Mouse (Mus musculus) kidney, postnatal 14 days (tissue): ENCODE measurements around the gene Cdh3.

Experiments used
- DNase-seq: peaks from one replicate; pipeline ENCODE4 v3.0.0; 2022; ENCODE audit warnings: mixed read lengths

Gene Cdh3

DNA sequence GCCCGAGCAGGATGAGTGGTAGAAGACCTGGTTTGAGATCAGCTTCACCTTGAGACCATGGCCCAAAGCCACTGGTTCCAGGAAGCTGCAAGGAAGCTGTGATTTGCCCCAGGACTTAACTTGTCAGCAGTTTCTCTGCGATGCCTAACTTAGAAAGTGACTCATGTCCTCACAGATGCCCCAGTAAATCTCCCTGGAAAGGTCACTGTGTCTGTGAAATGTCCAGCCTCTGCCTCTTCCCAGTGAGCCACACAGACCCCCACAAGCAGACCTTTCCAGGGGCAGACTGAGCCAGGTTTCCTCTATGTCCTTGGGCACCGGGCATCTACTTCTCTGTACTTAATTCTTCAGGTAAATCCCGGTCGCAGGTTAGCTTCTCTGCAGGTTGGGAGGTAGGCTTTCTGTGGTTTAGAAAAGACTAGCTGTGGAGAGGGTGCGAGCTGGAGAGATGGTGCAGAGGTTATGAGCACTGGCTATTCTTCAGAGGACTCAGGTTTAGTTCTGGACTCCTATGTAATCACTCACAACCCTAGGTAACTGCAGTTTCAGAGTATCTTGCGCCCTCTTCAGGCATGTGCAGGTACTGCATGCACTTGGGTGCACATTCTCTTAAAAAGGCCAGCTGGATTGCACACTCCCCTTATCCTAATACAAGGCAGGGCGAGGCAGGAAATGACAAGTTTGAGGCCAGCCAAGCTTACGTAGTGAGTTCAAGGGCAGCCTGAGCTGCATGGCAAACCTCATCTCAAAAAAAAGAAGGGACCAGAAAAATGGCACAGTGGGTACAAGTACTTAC lies 16.7 kb downstream of the Cdh3 start:
- DNase-seq, result no peak

- no peak for DNase-seq
These were observed 18.0 kb downstream of the Cdh3 start for GRCm38 (mm10) chr8:106528596-106529249.

GRCm38 (mm10) chr8:106529885-106530482 lies 19.3 kb downstream of the Cdh3 start:
- no peak for DNase-seq

GRCm38 (mm10) chr8:106530566-106530965 lies 19.9 kb downstream of the Cdh3 start:
- DNase-seq, result no peak

GRCm38 (mm10) chr8:106533709-106534108 lies 23.0 kb downstream of the Cdh3 start:
- DNase-seq, result no peak

DNA sequence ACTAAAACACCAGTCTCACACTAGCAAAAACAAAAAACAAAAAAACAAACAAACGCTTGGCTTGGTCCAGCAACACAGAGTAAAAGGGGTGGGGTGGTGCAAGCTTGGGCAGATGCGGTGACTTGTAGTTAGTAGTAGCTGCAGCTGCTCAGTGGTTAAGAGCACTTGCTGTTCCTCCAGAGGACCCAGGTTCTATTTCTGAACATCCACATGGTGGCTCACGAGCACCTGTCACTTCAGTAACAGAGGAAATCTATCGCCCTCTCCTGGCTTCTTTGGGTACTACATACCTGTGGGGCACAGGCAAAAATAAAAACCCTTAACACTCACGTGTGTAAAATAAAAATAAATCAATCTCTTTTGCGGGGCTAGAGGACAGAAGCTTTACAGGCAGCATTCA lies 23.8 kb downstream of the Cdh3 start:
- DNase-seq, result peak; percentile 73

GRCm38 (mm10) chr8:106535448-106535847 lies 24.8 kb downstream of the Cdh3 start:
- DNase-seq, result no peak

- no peak for DNase-seq
These were observed 28.5 kb downstream of the Cdh3 start for GRCm38 (mm10) chr8:106539193-106539592.

- DNase-seq, result no peak
These were observed 30.3 kb downstream of the Cdh3 start for GRCm38 (mm10) chr8:106541002-106541401.

GRCm38 (mm10) chr8:106543043-106543442 lies 32.4 kb downstream of the Cdh3 start:
- DNase-seq, result no peak

DNA sequence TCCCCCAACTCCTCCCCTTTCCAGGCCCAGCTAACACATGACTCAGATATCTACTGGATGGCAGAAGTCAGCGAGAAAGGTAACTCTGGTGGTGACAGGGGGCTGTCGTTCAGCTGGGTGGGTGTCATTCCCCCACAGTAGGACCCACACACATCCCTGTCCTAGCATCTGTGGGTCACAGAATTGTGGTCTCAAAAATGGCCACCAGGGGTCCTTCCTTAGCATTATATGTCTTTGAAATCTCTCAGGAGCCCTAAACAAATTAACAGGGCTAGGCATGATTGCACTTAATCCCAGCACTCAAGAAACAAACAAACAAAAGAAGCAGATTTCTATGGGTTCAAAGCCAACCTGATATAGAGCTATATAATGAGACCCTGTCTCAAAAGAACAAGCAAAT lies 34.5 kb downstream of the Cdh3 start:
- DNase-seq, result no peak

DNA sequence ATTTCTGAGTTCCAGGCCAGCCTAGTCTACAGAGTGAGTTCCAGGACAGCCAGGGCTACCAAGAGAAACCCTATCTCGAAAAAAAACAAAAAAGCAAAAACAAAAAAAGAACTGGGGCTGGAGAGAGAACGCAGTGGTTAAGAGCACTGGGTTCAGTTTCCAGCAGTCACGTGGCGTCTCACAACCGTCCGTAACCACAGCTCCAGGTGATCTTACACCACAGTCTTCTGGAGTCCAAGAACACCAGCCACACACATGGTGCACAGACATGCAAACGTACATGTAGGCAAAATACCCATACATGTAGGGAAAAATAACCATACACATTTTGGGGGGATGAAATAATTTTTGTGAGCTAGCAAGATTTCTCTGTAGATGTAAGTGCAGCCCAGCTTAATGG lies 36.1 kb downstream of the Cdh3 start:
- no peak for DNase-seq

DNA sequence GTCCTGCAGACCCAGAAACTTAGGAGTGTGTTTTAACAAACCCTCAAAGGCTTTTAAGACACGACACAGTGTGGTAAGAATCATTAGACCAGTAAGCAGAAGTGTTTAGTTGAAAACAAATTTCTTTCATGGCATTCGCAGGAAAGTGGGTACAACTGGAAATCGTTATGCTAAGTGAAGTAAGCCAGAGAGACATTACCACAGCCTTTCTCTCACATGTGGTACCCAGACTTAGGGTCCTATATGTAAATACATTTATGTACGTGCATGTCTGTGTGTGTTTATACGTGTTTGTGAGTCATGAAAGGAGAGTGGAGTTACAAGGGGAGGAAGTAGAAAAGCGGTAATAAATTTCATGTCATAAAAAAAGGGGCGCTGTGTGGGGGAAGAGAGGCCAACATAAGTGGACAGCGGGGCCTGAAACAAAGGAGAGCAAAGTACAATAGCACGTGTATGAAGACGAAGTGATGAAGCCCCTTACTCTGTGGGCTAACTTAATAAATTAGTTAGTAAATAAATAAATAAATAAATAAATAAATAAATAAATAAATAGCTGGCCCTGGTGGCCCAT lies 37.8 kb downstream of the Cdh3 start:
- no peak for DNase-seq

GRCm38 (mm10) chr8:106550906-106551305 lies 40.2 kb downstream of the Cdh3 start:
- no peak for DNase-seq

DNA sequence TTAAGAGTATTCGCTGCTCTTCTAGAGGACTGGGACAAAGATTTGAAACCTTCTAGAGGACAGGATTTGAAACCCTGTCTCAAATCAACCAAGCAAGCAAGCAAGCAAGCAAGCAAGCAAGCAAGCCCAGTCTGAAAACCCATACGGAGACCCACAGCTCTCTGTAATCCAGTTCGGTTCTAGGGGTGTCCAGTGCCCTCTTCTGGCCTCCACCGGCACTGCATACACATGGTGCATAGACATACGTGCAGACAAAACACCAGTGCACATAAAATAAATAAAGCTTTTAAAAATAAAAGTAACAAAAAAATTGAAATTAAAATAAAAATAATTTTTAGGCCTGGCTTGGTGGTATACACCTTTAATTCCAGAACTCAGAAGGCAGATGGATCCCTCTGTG lies 43.3 kb downstream of the Cdh3 start:
- no peak for DNase-seq

DNA sequence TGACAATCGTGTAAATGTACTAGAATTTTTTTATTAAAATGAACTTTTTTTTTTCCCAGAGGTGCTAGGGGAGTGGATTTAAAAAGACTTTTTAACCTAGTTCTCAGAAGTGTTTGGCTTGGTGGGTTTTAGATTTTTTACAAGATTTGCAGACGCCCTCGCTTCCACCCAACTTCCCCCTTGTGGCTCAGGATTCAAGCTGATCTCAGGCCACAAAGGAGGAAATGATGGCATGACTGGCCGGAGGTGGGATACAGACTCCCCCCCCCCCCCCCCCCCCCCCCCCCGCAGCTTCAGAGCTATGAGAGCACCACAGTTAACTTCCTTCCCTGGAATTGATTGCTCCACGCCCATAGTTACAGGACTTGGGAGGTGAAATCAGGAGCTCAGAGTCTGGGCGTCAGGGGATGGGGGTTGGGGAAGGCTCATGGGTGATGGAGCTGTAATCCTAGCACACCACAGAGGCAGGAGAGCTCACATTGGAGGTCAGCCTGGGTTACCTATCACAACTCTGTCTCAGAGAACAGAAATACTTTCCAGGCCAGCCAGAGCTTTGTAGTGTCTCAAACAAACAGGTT lies 45.5 kb downstream of the Cdh3 start:
- DNase-seq, result no peak

GRCm38 (mm10) chr8:106559844-106560243 lies 49.2 kb downstream of the Cdh3 start:
- DNase-seq, result no peak

DNA sequence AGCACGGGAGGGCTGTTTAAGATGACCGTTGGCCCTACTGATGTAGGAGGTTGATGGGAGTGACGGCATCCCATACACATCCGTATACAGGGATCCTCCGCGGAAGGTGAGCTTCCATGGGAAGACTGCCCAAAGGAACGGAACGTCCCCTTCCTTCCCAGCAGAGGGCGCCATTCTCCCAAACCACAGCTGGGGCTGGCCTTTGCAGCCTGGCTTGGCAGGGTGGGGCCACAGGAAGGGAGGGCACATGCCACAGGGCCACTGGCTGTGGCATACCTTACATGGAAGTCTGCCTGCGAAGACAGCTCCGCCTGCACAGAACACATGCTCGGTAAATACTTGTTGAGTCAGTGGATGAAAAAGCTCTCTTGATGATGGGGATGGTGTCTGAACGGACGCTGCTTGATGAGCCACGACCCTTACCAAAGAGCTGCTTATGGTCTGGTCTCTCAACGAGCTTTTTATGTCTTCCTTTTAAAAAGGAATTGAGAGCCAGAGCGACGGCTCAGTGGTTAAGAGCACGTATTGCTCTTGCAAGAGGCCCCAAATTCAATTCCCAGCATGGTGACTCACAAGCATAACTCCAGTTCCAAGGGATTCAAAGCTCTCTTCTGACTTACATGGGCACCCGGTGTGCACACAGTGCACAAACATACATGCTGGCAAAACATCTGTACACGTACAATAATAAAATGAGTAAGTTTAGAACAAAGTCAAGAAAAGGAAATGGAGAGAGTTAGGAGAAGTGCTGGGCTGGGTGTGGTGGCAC lies 50.6 kb downstream of the Cdh3 start:
- DNase-seq, result peak; percentile 83

- peak; percentile 51 for DNase-seq
These were observed 53.0 kb downstream of the Cdh3 start for GRCm38 (mm10) chr8:106563691-106564182.

DNA sequence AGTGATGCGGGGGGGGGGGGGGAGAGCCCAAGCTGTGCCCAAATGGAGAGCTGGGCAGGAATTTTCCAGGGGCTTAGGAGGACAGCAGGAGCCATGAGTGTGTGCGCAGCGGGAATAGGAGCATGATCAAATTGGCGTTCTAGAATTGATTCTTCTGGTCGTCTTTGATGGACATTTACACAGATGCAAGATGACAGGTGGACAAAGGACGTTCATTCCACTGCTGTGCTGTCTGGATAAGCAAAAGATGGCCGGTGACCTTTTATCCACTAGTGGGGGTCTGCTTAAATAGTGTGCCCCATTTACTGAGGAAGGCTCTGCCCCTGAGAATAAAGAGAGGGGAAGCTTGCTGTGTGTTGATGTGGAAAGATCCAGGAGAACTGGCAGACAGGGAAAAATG lies 58.3 kb downstream of the Cdh3 start:
- DNase-seq, result no peak

- DNase-seq, result peak; percentile 63
These were observed 59.7 kb downstream of the Cdh3 start for GRCm38 (mm10) chr8:106570386-106570785.

- peak; percentile 52 for DNase-seq
These were observed 61.0 kb downstream of the Cdh3 start for GRCm38 (mm10) chr8:106571551-106572172.
